Mouse (Mus musculus) gastrocnemius, adult 18-20 months (tissue): Measurements from ENCODE around the gene Tenm1. TPM values are rescaled to one million over a fixed set of nuclear protein-coding genes. Genes with fewer than 3 reads are reported as not detected.
A peak's percentile ranks its signal among the peaks of the same experiment; 100 is the strongest.

Experiments used
- DNase-seq: peaks from one replicate; pipeline ENCODE4 v3.0.0; 2021; ENCODE audit warnings: low spot score
- total RNA-seq, 2 experiments: library from RNA; stranded (reverse); gene quantifications; 2 replicates each; pipeline ENCODE4 v1.2.3; 2021

The Tenm1 gene
- total RNA-seq, 2 experiments from 2014 or later: not detected

- DNase-seq: no peak
These were observed 567.2 kb downstream of the Tenm1 start for GRCm38 (mm10) chrX:42861731-42862130.

- DNase-seq: no peak
These were observed 647.4 kb downstream of the Tenm1 start for GRCm38 (mm10) chrX:42781566-42781965.

- no peak for DNase-seq
These were observed 710.7 kb downstream of the Tenm1 start for GRCm38 (mm10) chrX:42718078-42718785.

- DNase-seq: no peak
These were observed 728.6 kb downstream of the Tenm1 start for GRCm38 (mm10) chrX:42700291-42700690.

- no peak for DNase-seq
These were observed 781.8 kb downstream of the Tenm1 start for GRCm38 (mm10) chrX:42647131-42647530.

GRCm38 (mm10) chrX:42580521-42580920 is 848.4 kb downstream of the Tenm1 start:
- no peak for DNase-seq

GRCm38 (mm10) chrX:42558683-42559082 is 870.2 kb downstream of the Tenm1 start:
- DNase-seq: no peak

- peak; percentile 30 for DNase-seq
These were observed 871.6 kb downstream of the Tenm1 start for GRCm38 (mm10) chrX:42557284-42557683.

GRCm38 (mm10) chrX:42548513-42548912 is 880.4 kb downstream of the Tenm1 start:
- DNase-seq: no peak

- no peak for DNase-seq
These were observed 883.9 kb downstream of the Tenm1 start for GRCm38 (mm10) chrX:42545076-42545475.

- peak; percentile 68 for DNase-seq
These were observed 888.2 kb downstream of the Tenm1 start for GRCm38 (mm10) chrX:42540756-42541053.

- no peak for DNase-seq
These were observed 888.7 kb downstream of the Tenm1 start for GRCm38 (mm10) chrX:42540030-42540755.

- DNase-seq: no peak
These were observed 898.2 kb downstream of the Tenm1 start for GRCm38 (mm10) chrX:42530703-42531102.

- no peak for DNase-seq
These were observed 906.1 kb downstream of the Tenm1 start for GRCm38 (mm10) chrX:42522868-42523267.

- DNase-seq: no peak
These were observed 916.4 kb downstream of the Tenm1 start for GRCm38 (mm10) chrX:42512567-42512966.

- DNase-seq: no peak
These were observed 917.8 kb downstream of the Tenm1 start for GRCm38 (mm10) chrX:42511105-42511504.

GRCm38 (mm10) chrX:42502291-42503043 is 926.5 kb downstream of the Tenm1 start, which contains the start of gene Sh2d1a:
Sh2d1a (plus strand) TSS chrX:42502453.
- DNase-seq: no peak

GRCm38 (mm10) chrX:42500538-42500937 is 928.4 kb downstream of the Tenm1 start:
- no peak for DNase-seq

GRCm38 (mm10) chrX:42490336-42490735 is 938.6 kb downstream of the Tenm1 start:
- DNase-seq: no peak

- DNase-seq: no peak
These were observed 939.5 kb downstream of the Tenm1 start, which contains the start of gene Tex13c2 for GRCm38 (mm10) chrX:42489446-42489845. Tex13c2 (plus strand) TSS chrX:42489691.
